Mouse (Mus musculus): ENCODE results near the gene Nans. TPM values are rescaled to one million over a fixed set of nuclear protein-coding genes. Genes with fewer than 3 reads are reported as not detected.

The Nans gene
- polyA plus RNA-seq, 1 experiment from 2014 or later = 73.0 TPM

- H3K27me3 ChIP-seq = no peaks in the 10 kb centered on the region
- no peak overlapping the region for H3K9ac ChIP-seq
- 78% methylated on average over 10 of the region's 10 CpGs for WGBS
- no peaks in the 10 kb centered on the region for H3K9me3 ChIP-seq (replicated peaks)
- ATAC-seq (replicated peaks; ENCODE audit: low FRiP score) = no peak
- no peak overlapping the region for H3K4me2 ChIP-seq
- no peak overlapping the region for H3K4me3 ChIP-seq (replicated peaks)
- no peak overlapping the region for H3K27ac ChIP-seq
- H3K4me1 ChIP-seq = no peaks in the 10 kb centered on the region
- H3K36me3 ChIP-seq = no peaks in the 10 kb centered on the region
Measured at GRCm38 (mm10) chr4:46521457-46521856, 32.4 kb downstream of the Nans start.

GRCm38 (mm10) chr4:46523324-46523723 is 34.3 kb downstream of the Nans start:
- Histone ChIP-seq H3K4me2 (no peak overlapping the region), H3K4me1 (peaks cover 5% of the 10 kb centered on the region), H3K4me3 (replicated peaks) (no peak overlapping the region), H3K9ac (no peak overlapping the region), H3K27me3 (no peaks in the 10 kb centered on the region), H3K36me3 (no peaks in the 10 kb centered on the region), H3K9me3 (replicated peaks) (no peaks in the 10 kb centered on the region), H3K27ac (peak overlapping the region; percentile 23; the same call in 1 of the 2 replicates)
- ATAC-seq (replicated peaks; ENCODE audit: low FRiP score) = no peak; the same call in 1 of the 2 replicates
- 76% methylated on average over 4 of the region's 4 CpGs for WGBS

GRCm38 (mm10) chr4:46526226-46526625 is 37.2 kb downstream of the Nans start:
- 78% methylated on average over 3 of the region's 3 CpGs for WGBS
- Histone ChIP-seq H3K27ac (no peak overlapping the region), H3K36me3 (no peaks in the 10 kb centered on the region), H3K9me3 (replicated peaks) (no peaks in the 10 kb centered on the region), H3K4me1 (peaks cover 5% of the 10 kb centered on the region), H3K9ac (no peak overlapping the region), H3K4me2 (no peak overlapping the region), H3K27me3 (0 out of 2 replicates have a peak, but pooled peaks cover 6% of the 10 kb centered on the region), H3K4me3 (replicated peaks) (no peak overlapping the region)
- ATAC-seq (replicated peaks; ENCODE audit: low FRiP score) = no peak

- Histone ChIP-seq H3K4me2 (peak overlapping the region; percentile 67), H3K4me3 (replicated peaks) (peak overlapping the region; percentile 33), H3K9me3 (replicated peaks) (no peaks in the 10 kb centered on the region), H3K36me3 (no peaks in the 10 kb centered on the region), H3K27me3 (peaks cover 6% of the 10 kb centered on the region; the same call in 1 of the 2 replicates), H3K27ac (no peak overlapping the region), H3K9ac (peak overlapping the region; percentile 19; the same call in 1 of the 2 replicates), H3K4me1 (peaks cover 5% of the 10 kb centered on the region)
- peak; percentile 61 for ATAC-seq (replicated peaks; ENCODE audit: low FRiP score)
- 38% methylated on average over 17 of the region's 17 CpGs for WGBS
Measured at GRCm38 (mm10) chr4:46526798-46527557, 37.9 kb downstream of the Nans start.

GRCm38 (mm10) chr4:46527558-46527926 is 38.5 kb downstream of the Nans start:
- Histone ChIP-seq H3K36me3 (no peaks in the 10 kb centered on the region), H3K27ac (no peak overlapping the region), H3K4me3 (replicated peaks) (peak overlapping the region; percentile 33), H3K27me3 (peaks cover 9% of the 10 kb centered on the region; the same call in 1 of the 2 replicates), H3K4me2 (peak overlapping the region; percentile 67), H3K9ac (peak overlapping the region; percentile 19; the same call in 1 of the 2 replicates), H3K9me3 (replicated peaks) (no peaks in the 10 kb centered on the region), H3K4me1 (peaks cover 5% of the 10 kb centered on the region)
- peak; percentile 81 for ATAC-seq (replicated peaks; ENCODE audit: low FRiP score)
- under 1% methylated on average over 6 of the region's 7 CpGs for WGBS

- Histone ChIP-seq H3K4me1 (peaks cover 13% of the 10 kb centered on the region), H3K9me3 (replicated peaks) (no peaks in the 10 kb centered on the region), H3K27ac (no peak overlapping the region), H3K4me2 (no peak overlapping the region), H3K9ac (no peak overlapping the region), H3K27me3 (peaks cover 29% of the 10 kb centered on the region), H3K4me3 (replicated peaks) (no peak overlapping the region), H3K36me3 (no peaks in the 10 kb centered on the region)
- WGBS = 43% methylated on average over 7 of the region's 7 CpGs
- no peak for ATAC-seq (replicated peaks; ENCODE audit: low FRiP score)
Measured at GRCm38 (mm10) chr4:46529722-46530121, 40.7 kb downstream of the Nans start.

- 85% methylated on average over 2 of the region's 2 CpGs for WGBS
- Histone ChIP-seq H3K4me1 (peaks cover 24% of the 10 kb centered on the region), H3K4me3 (replicated peaks) (no peak overlapping the region), H3K27me3 (peaks cover 54% of the 10 kb centered on the region), H3K27ac (no peak overlapping the region), H3K4me2 (no peak overlapping the region), H3K9ac (no peak overlapping the region), H3K9me3 (replicated peaks) (no peaks in the 10 kb centered on the region), H3K36me3 (no peaks in the 10 kb centered on the region)
- ATAC-seq (replicated peaks; ENCODE audit: low FRiP score) = no peak
Measured at GRCm38 (mm10) chr4:46532511-46532910, 43.5 kb downstream of the Nans start.

- H3K27me3 ChIP-seq = peaks cover 59% of the 10 kb centered on the region
- no peak overlapping the region for H3K4me3 ChIP-seq (replicated peaks)
- H3K9ac ChIP-seq = no peak overlapping the region
- 83% methylated on average over 7 of the region's 7 CpGs for WGBS
- H3K9me3 ChIP-seq (replicated peaks) = no peaks in the 10 kb centered on the region
- H3K27ac ChIP-seq = no peak overlapping the region
- no peak for ATAC-seq (replicated peaks; ENCODE audit: low FRiP score)
- H3K36me3 ChIP-seq = no peaks in the 10 kb centered on the region
- H3K4me2 ChIP-seq = no peak overlapping the region
- peaks cover 24% of the 10 kb centered on the region for H3K4me1 ChIP-seq
Measured at GRCm38 (mm10) chr4:46532926-46533325, 43.9 kb downstream of the Nans start.

GRCm38 (mm10) chr4:46533934-46534720 is 45.1 kb downstream of the Nans start:
- WGBS = 12% methylated on average over 29 of the region's 29 CpGs
- H3K9me3 ChIP-seq (replicated peaks) = no peaks in the 10 kb centered on the region
- peaks cover 25% of the 10 kb centered on the region for H3K4me1 ChIP-seq
- H3K4me2 ChIP-seq = peak overlapping the region; percentile 81
- no peak overlapping the region for H3K9ac ChIP-seq
- H3K36me3 ChIP-seq = no peaks in the 10 kb centered on the region
- H3K27ac ChIP-seq = no peak overlapping the region
- peak overlapping the region; percentile 52 for H3K4me3 ChIP-seq (replicated peaks)
- ATAC-seq (replicated peaks; ENCODE audit: low FRiP score) = no peak
- peaks cover 60% of the 10 kb centered on the region for H3K27me3 ChIP-seq

- Histone ChIP-seq H3K4me3 (replicated peaks) (peak overlapping the region; percentile 52), H3K27ac (no peak overlapping the region), H3K27me3 (peaks cover 64% of the 10 kb centered on the region), H3K9me3 (replicated peaks) (no peaks in the 10 kb centered on the region), H3K4me1 (peaks cover 27% of the 10 kb centered on the region), H3K36me3 (no peaks in the 10 kb centered on the region), H3K9ac (peak overlapping the region; percentile 38), H3K4me2 (peak overlapping the region; percentile 81)
- WGBS = 8% methylated on average over 16 of the region's 16 CpGs
- ATAC-seq (replicated peaks; ENCODE audit: low FRiP score) = no peak
Measured at GRCm38 (mm10) chr4:46535094-46535830, 46.2 kb downstream of the Nans start.

- H3K27me3 ChIP-seq = peaks cover 62% of the 10 kb centered on the region
- H3K9ac ChIP-seq = peak within 1 kb of the TSS; percentile 38
- H3K27ac ChIP-seq = no peak within 1 kb of the TSS
- H3K4me1 ChIP-seq = peaks cover 27% of the 10 kb centered on the region
- H3K36me3 ChIP-seq = no peaks in the 10 kb centered on the region
- peak within 1 kb of the TSS; percentile 52 for H3K4me3 ChIP-seq (replicated peaks)
- ATAC-seq (replicated peaks; ENCODE audit: low FRiP score) = peak; percentile 54
- WGBS = under 1% methylated on average over 46 of the region's 46 CpGs
- H3K4me2 ChIP-seq = peak within 1 kb of the TSS; percentile 81
- H3K9me3 ChIP-seq (replicated peaks) = no peaks in the 10 kb centered on the region
Measured at GRCm38 (mm10) chr4:46535840-46536361, 46.9 kb downstream of the Nans start, which contains the start of gene Trim14. TSS of gene Trim14 (minus strand) at chr4:46536141.

Data from kidney, embryonic 15.5 days (tissue).